Mouse (Mus musculus) C2C12 (cell line): Measurements from ENCODE around the gene Mst1. TPM values are rescaled to one million over a fixed set of nuclear protein-coding genes. Genes with fewer than 3 reads are reported as not detected.

Source experiments
- H3K27me3 ChIP-seq: one replicate; pipeline ENCODE4 v1.6.1; 2011; ENCODE audit not compliant: control insufficient read depth, insufficient read depth, insufficient read length
- H3K36me3 ChIP-seq: one replicate; pipeline ENCODE4 v1.6.1; 2011; ENCODE audit not compliant: control insufficient read depth, insufficient read depth
- H3K4me3 ChIP-seq: one replicate; pipeline ENCODE4 v1.5.1; 2011; ENCODE audit warnings: mild to moderate bottlenecking, control low read depth; ENCODE audit not compliant: poor library complexity, insufficient read depth, severe bottlenecking
- H3K79me2 ChIP-seq: one replicate; pipeline ENCODE4 v1.6.1; 2011; ENCODE audit not compliant: control insufficient read depth, insufficient read depth
- H3K79me3 ChIP-seq: one replicate; pipeline ENCODE4 v1.6.1; 2011; ENCODE audit warnings: low read depth, control low read depth
- H3ac ChIP-seq: one replicate; pipeline ENCODE3; 2011; ENCODE audit warnings: low read depth; ENCODE audit not compliant: control insufficient read depth, insufficient read length
- CEBPB ChIP-seq: IDR thresholded peaks from one replicate; pipeline ENCODE4 v1.6.1; 2011; ENCODE audit warnings: low read depth, mild to moderate bottlenecking, control low read depth, moderate library complexity
- CTCF ChIP-seq: IDR thresholded peaks from one replicate; pipeline ENCODE4 v1.5.1; 2011; ENCODE audit not compliant: control insufficient read depth, insufficient read depth, insufficient read length
- FOSL1 ChIP-seq: IDR thresholded peaks from one replicate; pipeline ENCODE4 v1.8.0; 2011; ENCODE audit warnings: mild to moderate bottlenecking, low read length; ENCODE audit not compliant: poor library complexity, insufficient read depth, severe bottlenecking
- MAX ChIP-seq: IDR thresholded peaks from one replicate; pipeline ENCODE4 v1.6.1; 2011; ENCODE audit warnings: mild to moderate bottlenecking, control low read depth
- MYOD1 ChIP-seq: IDR thresholded peaks from one replicate; pipeline ENCODE4 v1.6.1; 2011; ENCODE audit warnings: low read depth; ENCODE audit not compliant: control insufficient read depth, insufficient read length
- MYOG ChIP-seq: IDR thresholded peaks from one replicate; pipeline ENCODE4 v1.6.1; 2011; ENCODE audit not compliant: control insufficient read depth, insufficient read length; ENCODE audit errors: extremely low read depth
- USF1 ChIP-seq: IDR thresholded peaks from one replicate; pipeline ENCODE4 v1.6.1; 2011; ENCODE audit warnings: low read depth, mild to moderate bottlenecking, control low read depth, moderate library complexity
- microRNA-seq: library from miRNA; unstranded; fragments of <30 nt; microRNA quantifications from one replicate; pipeline ENCODE4, GENCODE M21; 2019; ENCODE audit warnings: borderline microRNAs expressed
- polyA plus RNA-seq: library from polyadenylated mRNA; unstranded; fragments of >200 nt; fragmentation: generic; extraction: Trizol; gene quantifications from one replicate; pipeline ENCODE4 v1.2.1, GENCODE M21; 2012; ENCODE audit warnings: missing spikeins

Mst1 gene
- polyA plus RNA-seq, 1 experiment = 0.09 TPM

DNA sequence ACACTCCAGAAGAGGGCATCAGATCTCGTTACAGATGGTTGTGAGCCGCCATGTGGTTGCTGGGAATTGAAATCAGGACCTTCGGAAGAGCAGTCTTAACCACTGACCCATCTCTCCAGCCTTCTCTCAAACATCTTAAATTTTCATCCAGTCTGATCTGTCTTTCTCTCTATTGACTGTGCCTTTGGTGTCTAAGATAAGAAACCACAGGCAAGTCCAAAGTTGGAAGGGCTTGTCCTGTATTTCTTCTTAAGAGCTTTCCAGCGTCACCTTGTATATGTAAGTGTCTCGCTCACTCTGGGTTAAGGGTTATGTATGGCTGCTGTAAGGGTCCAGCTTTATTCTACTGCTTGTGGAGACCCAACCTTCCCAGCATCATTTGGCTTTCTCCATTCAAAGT lies 51.3 kb downstream of the Mst1 start:
- Histone ChIP-seq H3K79me2 (no peaks in the 10 kb centered on the region), H3K79me3 (no peaks in the 10 kb centered on the region), H3K27me3 (no peaks in the 10 kb centered on the region), H3K36me3 (no peaks in the 10 kb centered on the region), H3ac (no peak overlapping the region), H3K4me3 (no peak overlapping the region)
- TF ChIP-seq MYOD1 = no peak
- no peak for TF ChIP-seq FOSL1
- no peak for TF ChIP-seq CEBPB
- no peak for TF ChIP-seq CTCF
- no peak for TF ChIP-seq MAX

DNA sequence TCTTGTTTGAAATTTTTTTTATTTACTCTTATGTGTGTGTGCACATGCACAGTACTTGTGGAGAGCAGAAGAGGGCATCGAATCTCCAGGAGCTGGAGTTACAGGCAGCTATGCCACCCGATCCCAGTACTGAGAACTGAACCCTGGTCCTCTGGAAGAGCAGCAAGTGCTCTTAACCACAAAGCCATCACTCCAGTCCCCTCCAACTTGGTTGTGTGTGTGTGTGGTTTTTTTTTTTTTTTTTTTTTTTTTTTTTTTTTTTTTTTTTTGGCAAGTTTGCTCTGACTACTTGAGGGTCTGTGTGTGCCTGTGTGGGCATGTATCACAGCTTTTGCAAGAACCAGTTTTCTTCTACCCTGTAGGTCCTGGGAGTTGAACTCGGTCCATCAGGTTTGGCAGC lies 52.1 kb downstream of the Mst1 start:
- Histone ChIP-seq H3K27me3 (no peaks in the 10 kb centered on the region), H3K4me3 (no peak overlapping the region), H3K79me2 (no peaks in the 10 kb centered on the region), H3ac (no peak overlapping the region), H3K36me3 (no peaks in the 10 kb centered on the region), H3K79me3 (no peaks in the 10 kb centered on the region)
- TF ChIP-seq MYOG (no peak), CEBPB (no peak), MYOD1 (no peak), CTCF (no peak), FOSL1 (no peak), MAX (no peak), USF1 (no peak)

DNA sequence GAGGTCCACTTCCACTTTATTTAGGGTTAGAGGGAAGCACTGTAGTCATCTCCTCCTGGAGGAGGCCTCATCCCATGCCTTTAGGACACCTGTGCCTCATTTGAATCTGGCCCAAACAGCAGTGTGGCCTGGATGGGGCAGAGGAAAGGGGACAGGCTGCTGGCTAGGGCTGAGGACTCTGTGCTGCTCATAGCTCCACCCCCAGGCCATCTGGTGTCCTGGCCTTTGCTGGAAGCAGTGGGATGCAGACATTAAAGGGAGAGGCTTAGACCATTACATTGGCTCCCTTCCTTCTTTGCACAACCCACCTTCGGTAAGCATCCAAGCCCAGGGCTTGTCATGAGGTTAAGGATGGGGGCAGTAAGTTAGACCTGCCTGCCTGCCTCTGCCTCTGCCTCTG lies 53.2 kb downstream of the Mst1 start:
- H3K27me3 ChIP-seq = no peaks in the 10 kb centered on the region
- H3K36me3 ChIP-seq = no peaks in the 10 kb centered on the region
- no peak overlapping the region for H3ac ChIP-seq
- no peaks in the 10 kb centered on the region for H3K79me2 ChIP-seq
- no peaks in the 10 kb centered on the region for H3K79me3 ChIP-seq
- TF ChIP-seq MYOG = no peak
- no peak for TF ChIP-seq CTCF
- no peak for TF ChIP-seq MAX
- TF ChIP-seq FOSL1 = no peak
- TF ChIP-seq MYOD1 = no peak
- TF ChIP-seq USF1 = no peak
- TF ChIP-seq CEBPB = no peak
- no peak overlapping the region for H3K4me3 ChIP-seq

Small RNAs within 50 kb of the gene (microRNA-seq; reads per million reads assigned to microRNA genes)
- gene Gm47303 (not detected), gene Mir7088 (not detected)

Other genes starting within 250 kb of the Mst1 start
- gene Rbm6, start 207.2 kb upstream of the Mst1 start, polyA plus RNA-seq = 12.9 TPM
- 7.7 TPM for gene Mon1a, start 192.3 kb upstream of the Mst1 start, polyA plus RNA-seq
- 0.02 TPM for gene Mst1r, start 173.6 kb upstream of the Mst1 start, polyA plus RNA-seq
- not detected for gene Actl11, start 152.0 kb upstream of the Mst1 start, polyA plus RNA-seq
- gene Camkv, start 144.8 kb upstream of the Mst1 start, polyA plus RNA-seq = 0.07 TPM
- 18.5 TPM for gene Traip, start 130.3 kb upstream of the Mst1 start, polyA plus RNA-seq
- gene Uba7, start 104.9 kb upstream of the Mst1 start, polyA plus RNA-seq = 0.51 TPM
- gene Gm20661, start 97.4 kb upstream of the Mst1 start, polyA plus RNA-seq = not detected
- gene Inka1, start 94.6 kb upstream of the Mst1 start, polyA plus RNA-seq = 1.8 TPM
- gene Cdhr4, start 87.9 kb upstream of the Mst1 start, polyA plus RNA-seq = not detected
- gene Gm20662, start 84.1 kb upstream of the Mst1 start, polyA plus RNA-seq = 0.20 TPM
- 30.8 TPM for gene Ip6k1, start 77.9 kb upstream of the Mst1 start, polyA plus RNA-seq
- gene Gmppb, start 31.2 kb upstream of the Mst1 start, polyA plus RNA-seq = 23.5 TPM
- gene Amigo3, start 27.3 kb upstream of the Mst1 start, polyA plus RNA-seq = 1.9 TPM
- gene Rnf123, start 2.9 kb downstream of the Mst1 start, polyA plus RNA-seq = 15.4 TPM
- 49.1 TPM for gene Apeh, start 14.2 kb downstream of the Mst1 start, polyA plus RNA-seq
- gene Bsn, start 109.9 kb downstream of the Mst1 start, polyA plus RNA-seq = 0.85 TPM
- gene Dag1, start 183.5 kb downstream of the Mst1 start, polyA plus RNA-seq = 42.3 TPM
- 24.6 TPM for gene Nicn1, start 210.0 kb downstream of the Mst1 start, polyA plus RNA-seq
- gene Amt, start 216.4 kb downstream of the Mst1 start, polyA plus RNA-seq = 0.71 TPM
- gene Rhoa, start 225.7 kb downstream of the Mst1 start, polyA plus RNA-seq = 300 TPM
- 13.7 TPM for gene Tcta, start 225.7 kb downstream of the Mst1 start, polyA plus RNA-seq